Mouse (Mus musculus) forebrain, embryonic 10.5 days (tissue): ENCODE data around the gene Rab29. TPM values are rescaled to one million over a fixed set of nuclear protein-coding genes. Genes with fewer than 3 reads are reported as not detected.
"Not testable (repeated sequence)": the region's sequence is repeated elsewhere in the genome, so short reads cannot be mapped to it uniquely, and the experiment has no call there.

Experiments used
- DNase-seq: peaks from one replicate; pipeline ENCODE4 v3.0.0-alpha.2; 2017; ENCODE audit warnings: low spot score; ENCODE audit errors: extremely low spot score
- H3K27ac ChIP-seq: fragments of 300-500 bp; sonication (generic); 2 replicates; pipeline ENCODE4 v1.5.1; 2016; ENCODE audit warnings: mild to moderate bottlenecking
- H3K27me3 ChIP-seq: fragments of 300-500 bp; sonication (generic); 2 replicates; pipeline ENCODE4 v1.6.1; 2016; ENCODE audit warnings: mild to moderate bottlenecking; ENCODE audit not compliant: poor library complexity, severe bottlenecking
- H3K36me3 ChIP-seq: fragments of 300-500 bp; sonication (generic); replicated peaks from 2 replicates; pipeline ENCODE4 v1.6.1; 2016; ENCODE audit warnings: mild to moderate bottlenecking, moderate library complexity
- H3K4me1 ChIP-seq: fragments of 300-500 bp; sonication (generic); 2 replicates; pipeline ENCODE4 v1.6.1; 2016
- H3K4me3 ChIP-seq: fragments of 300-500 bp; sonication (generic); 2 replicates; pipeline ENCODE4 v1.5.1; 2016; ENCODE audit warnings: mild to moderate bottlenecking, moderate library complexity
- H3K9me3 ChIP-seq: fragments of 300-500 bp; sonication (generic); 2 replicates; pipeline ENCODE4 v1.6.1; 2016; ENCODE audit warnings: mild to moderate bottlenecking, moderate library complexity
- WGBS: fragments of 180-500 bp; shearing (Covaris S2); methylation state at CpG from one replicate; pipeline ENCODE4 v1.1.7; 2016; 5-methylcytosine and 5-hydroxymethylcytosine counted together
- polyA plus RNA-seq: library from polyadenylated mRNA; unstranded; fragments of >200 nt; fragmentation: Nextera tagmentation; extraction: Ambion mirVana; gene quantifications from 2 replicates; pipeline ENCODE4 v1.2.1, GENCODE M21; 2016

Rab29 gene
- polyA plus RNA-seq, 1 experiment from 2014 or later, result 9.2 TPM

- H3K27me3 ChIP-seq, result peaks cover 17% of the 10 kb centered on the region
- no peaks in the 10 kb centered on the region for H3K36me3 ChIP-seq
- 89% methylated on average over 2 of the region's 2 CpGs for WGBS
- H3K4me3 ChIP-seq, result no peak overlapping the region
- H3K27ac ChIP-seq, result no peak overlapping the region
- DNase-seq, result no peak
- H3K4me1 ChIP-seq, result peaks cover 10% of the 10 kb centered on the region
- H3K9me3 ChIP-seq, result no peaks in the 10 kb centered on the region
Measured at GRCm38 (mm10) chr1:131869561-131869960, 2.5 kb downstream of the Rab29 start.

GRCm38 (mm10) chr1:131872856-131873255, 5.8 kb downstream of the Rab29 start:
- Histone ChIP-seq H3K9me3 (no peaks in the 10 kb centered on the region), H3K27me3 (peaks cover 13% of the 10 kb centered on the region), H3K27ac (no peak overlapping the region), H3K4me3 (no peak overlapping the region), H3K4me1 (peaks cover 3% of the 10 kb centered on the region), H3K36me3 (no peaks in the 10 kb centered on the region)
- DNase-seq, result no peak
- 87% methylated on average over 1 of the region's 1 CpGs for WGBS

GRCm38 (mm10) chr1:131879816-131880215, 12.8 kb downstream of the Rab29 start:
- no peaks in the 10 kb centered on the region for H3K9me3 ChIP-seq
- 76% methylated on average over 2 of the region's 2 CpGs for WGBS
- no peaks in the 10 kb centered on the region for H3K27me3 ChIP-seq
- no peak overlapping the region for H3K4me3 ChIP-seq
- H3K36me3 ChIP-seq, result no peaks in the 10 kb centered on the region
- H3K27ac ChIP-seq, result no peak overlapping the region
- peaks cover 10% of the 10 kb centered on the region for H3K4me1 ChIP-seq
- no peak for DNase-seq

- no peaks in the 10 kb centered on the region for H3K36me3 ChIP-seq
- H3K27me3 ChIP-seq, result no peaks in the 10 kb centered on the region
- 59% methylated on average over 2 of the region's 2 CpGs for WGBS
- no peak for DNase-seq
- H3K27ac ChIP-seq, result no peak overlapping the region
- H3K4me3 ChIP-seq, result no peak overlapping the region
- H3K4me1 ChIP-seq, result peaks cover 15% of the 10 kb centered on the region
- no peaks in the 10 kb centered on the region for H3K9me3 ChIP-seq
Measured at GRCm38 (mm10) chr1:131882787-131883186, 15.8 kb downstream of the Rab29 start.

- peaks cover 15% of the 10 kb centered on the region for H3K4me1 ChIP-seq
- no peak for DNase-seq
- WGBS, result 69% methylated on average over 2 of the region's 2 CpGs
Measured at GRCm38 (mm10) chr1:131886173-131886572, 19.1 kb downstream of the Rab29 start.

GRCm38 (mm10) chr1:131886641-131887040, 19.6 kb downstream of the Rab29 start:
- no peak overlapping the region for H3K27ac ChIP-seq
- no peaks in the 10 kb centered on the region for H3K36me3 ChIP-seq
- H3K9me3 ChIP-seq, result no peaks in the 10 kb centered on the region
- H3K4me1 ChIP-seq, result peaks cover 13% of the 10 kb centered on the region
- H3K27me3 ChIP-seq, result no peaks in the 10 kb centered on the region
- H3K4me3 ChIP-seq, result no peak overlapping the region
- no peak for DNase-seq
- WGBS, result 92% methylated on average over 3 of the region's 3 CpGs

More at GRCm38 (mm10) chr1:131886173-131886572, 19.1 kb downstream of the Rab29 start:
- H3K36me3 ChIP-seq, result no peaks in the 10 kb centered on the region
- H3K9me3 ChIP-seq, result no peaks in the 10 kb centered on the region
- no peak overlapping the region for H3K4me3 ChIP-seq
- H3K27ac ChIP-seq, result no peak overlapping the region
- H3K27me3 ChIP-seq, result no peaks in the 10 kb centered on the region

GRCm38 (mm10) chr1:131890043-131890658, 23.1 kb downstream of the Rab29 start:
- Histone ChIP-seq H3K27ac (no peak overlapping the region), H3K9me3 (no peaks in the 10 kb centered on the region), H3K27me3 (no peaks in the 10 kb centered on the region), H3K4me1 (0 out of 2 replicates have a peak, but pooled peaks cover 2% of the 10 kb centered on the region), H3K36me3 (no peaks in the 10 kb centered on the region), H3K4me3 (no peak overlapping the region)
- 85% methylated on average over 6 of the region's 6 CpGs for WGBS
- DNase-seq, result no peak

- H3K4me3 ChIP-seq, result no peak overlapping the region
- H3K36me3 ChIP-seq, result no peaks in the 10 kb centered on the region
- no peaks in the 10 kb centered on the region for H3K4me1 ChIP-seq
- no peak overlapping the region for H3K27ac ChIP-seq
- WGBS, result 67% methylated on average over 4 of the region's 4 CpGs
- H3K27me3 ChIP-seq, result no peaks in the 10 kb centered on the region
- no peaks in the 10 kb centered on the region for H3K9me3 ChIP-seq
- no peak for DNase-seq
Measured at GRCm38 (mm10) chr1:131891436-131891835, 24.4 kb downstream of the Rab29 start.

- Histone ChIP-seq H3K27me3 (peaks cover 17% of the 10 kb centered on the region), H3K9me3 (no peaks in the 10 kb centered on the region), H3K4me3 (no peak overlapping the region), H3K27ac (no peak overlapping the region), H3K36me3 (no peaks in the 10 kb centered on the region), H3K4me1 (no peaks in the 10 kb centered on the region)
- WGBS, result 93% methylated on average over 4 of the region's 4 CpGs
- no peak for DNase-seq
Measured at GRCm38 (mm10) chr1:131902679-131903078, 35.7 kb downstream of the Rab29 start.

- no peak for DNase-seq
- Histone ChIP-seq H3K4me3 (no peak overlapping the region), H3K36me3 (no peaks in the 10 kb centered on the region), H3K4me1 (no peaks in the 10 kb centered on the region), H3K27me3 (peaks cover 22% of the 10 kb centered on the region), H3K27ac (no peak overlapping the region), H3K9me3 (no peaks in the 10 kb centered on the region)
- 86% methylated on average over 7 of the region's 7 CpGs for WGBS
Measured at GRCm38 (mm10) chr1:131903251-131903650, 36.2 kb downstream of the Rab29 start.

- H3K4me1 ChIP-seq, result 0 out of 2 replicates have a peak, but pooled peaks cover 2% of the 10 kb centered on the region
- H3K27ac ChIP-seq, result no peak overlapping the region
- H3K9me3 ChIP-seq, result no peaks in the 10 kb centered on the region
- H3K27me3 ChIP-seq, result peaks cover 31% of the 10 kb centered on the region
- WGBS, result 14% methylated on average over 1 of the region's 1 CpGs
- no peak for DNase-seq
- no peak overlapping the region for H3K4me3 ChIP-seq
- no peaks in the 10 kb centered on the region for H3K36me3 ChIP-seq
Measured at GRCm38 (mm10) chr1:131905497-131905896, 38.5 kb downstream of the Rab29 start.

- Histone ChIP-seq H3K4me3 (no peak overlapping the region), H3K4me1 (peaks cover 15% of the 10 kb centered on the region), H3K27ac (no peak overlapping the region), H3K27me3 (peaks cover 31% of the 10 kb centered on the region), H3K36me3 (peaks cover 17% of the 10 kb centered on the region), H3K9me3 (no peaks in the 10 kb centered on the region)
- no peak for DNase-seq
- 96% methylated on average over 3 of the region's 3 CpGs for WGBS
Measured at GRCm38 (mm10) chr1:131908456-131908855, 41.4 kb downstream of the Rab29 start.

- not testable (repeated sequence) for H3K4me3 ChIP-seq, H3K27ac ChIP-seq, H3K9me3 ChIP-seq, DNase-seq
- peaks cover 23% of the 10 kb centered on the region for H3K36me3 ChIP-seq
- peaks cover 31% of the 10 kb centered on the region for H3K27me3 ChIP-seq
- 95% methylated on average over 2 of the region's 2 CpGs for WGBS
- H3K4me1 ChIP-seq, result peaks cover 15% of the 10 kb centered on the region
Measured at GRCm38 (mm10) chr1:131909236-131909635, 42.2 kb downstream of the Rab29 start.
